Mouse (Mus musculus): ENCODE data around the gene Cnp. TPM values are rescaled to one million over a fixed set of nuclear protein-coding genes. Genes with fewer than 3 reads are reported as not detected.
A peak's percentile ranks its signal among the peaks of the same experiment; 100 is the strongest.

Gene Cnp
- polyA plus RNA-seq, 1 experiment from 2014 or later = 28.0 TPM

- no peak overlapping the region for H3K4me2 ChIP-seq
- no peak for ATAC-seq (ENCODE audit: insufficient number of reproducible peaks, insufficient read depth, low FRiP score, low TSS enrichment, low read depth)
- no peak overlapping the region for H3K9ac ChIP-seq
- no peaks in the 10 kb centered on the region for H3K27me3 ChIP-seq
- H3K4me3 ChIP-seq = no peak overlapping the region
- no peaks in the 10 kb centered on the region for H3K4me1 ChIP-seq
- WGBS = 46% methylated on average over 7 of the region's 7 CpGs
- no peaks in the 10 kb centered on the region for H3K36me3 ChIP-seq
- no peaks in the 10 kb centered on the region for H3K9me3 ChIP-seq
- H3K27ac ChIP-seq = no peak overlapping the region
Measured at GRCm38 (mm10) chr11:100559476-100559875, 15.2 kb upstream of the Cnp start.

- Histone ChIP-seq H3K4me2 (no peak overlapping the region), H3K27me3 (no peaks in the 10 kb centered on the region), H3K9me3 (no peaks in the 10 kb centered on the region), H3K36me3 (no peaks in the 10 kb centered on the region), H3K4me1 (no peaks in the 10 kb centered on the region), H3K9ac (no peak overlapping the region), H3K27ac (no peak overlapping the region), H3K4me3 (no peak overlapping the region)
- 58% methylated on average over 5 of the region's 5 CpGs for WGBS
- ATAC-seq (ENCODE audit: insufficient number of reproducible peaks, insufficient read depth, low FRiP score, low TSS enrichment, low read depth) = no peak
Measured at GRCm38 (mm10) chr11:100561748-100562147, 13.0 kb upstream of the Cnp start.

- Histone ChIP-seq H3K36me3 (no peaks in the 10 kb centered on the region), H3K27me3 (no peaks in the 10 kb centered on the region), H3K4me2 (no peak overlapping the region), H3K27ac (no peak overlapping the region), H3K4me3 (no peak overlapping the region), H3K4me1 (no peaks in the 10 kb centered on the region), H3K9ac (no peak overlapping the region), H3K9me3 (no peaks in the 10 kb centered on the region)
- WGBS = 75% methylated on average over 15 of the region's 15 CpGs
- no peak for ATAC-seq (ENCODE audit: insufficient number of reproducible peaks, insufficient read depth, low FRiP score, low TSS enrichment, low read depth)
Measured at GRCm38 (mm10) chr11:100564297-100564696, 10.4 kb upstream of the Cnp start.

GRCm38 (mm10) chr11:100564703-100565102 lies 10.0 kb upstream of the Cnp start:
- WGBS = 89% methylated on average over 6 of the region's 6 CpGs
- Histone ChIP-seq H3K4me3 (no peak overlapping the region), H3K4me1 (no peaks in the 10 kb centered on the region), H3K36me3 (no peaks in the 10 kb centered on the region), H3K27me3 (no peaks in the 10 kb centered on the region), H3K9me3 (no peaks in the 10 kb centered on the region), H3K4me2 (no peak overlapping the region), H3K27ac (no peak overlapping the region), H3K9ac (no peak overlapping the region)
- no peak for ATAC-seq (ENCODE audit: insufficient number of reproducible peaks, insufficient read depth, low FRiP score, low TSS enrichment, low read depth)

- Histone ChIP-seq H3K27me3 (peaks cover 14% of the 10 kb centered on the region), H3K4me3 (no peak overlapping the region), H3K9ac (no peak overlapping the region), H3K36me3 (no peaks in the 10 kb centered on the region), H3K27ac (no peak overlapping the region), H3K4me1 (peaks cover 10% of the 10 kb centered on the region), H3K9me3 (no peaks in the 10 kb centered on the region), H3K4me2 (no peak overlapping the region)
- ATAC-seq (ENCODE audit: insufficient number of reproducible peaks, insufficient read depth, low FRiP score, low TSS enrichment, low read depth) = no peak
- WGBS = 75% methylated on average over 5 of the region's 5 CpGs
Measured at GRCm38 (mm10) chr11:100567229-100567628, 7.5 kb upstream of the Cnp start.

GRCm38 (mm10) chr11:100567815-100568245 lies 6.9 kb upstream of the Cnp start:
- H3K36me3 ChIP-seq = no peaks in the 10 kb centered on the region
- H3K9ac ChIP-seq = no peak overlapping the region
- no peak overlapping the region for H3K4me2 ChIP-seq
- peaks cover 14% of the 10 kb centered on the region for H3K27me3 ChIP-seq
- ATAC-seq (ENCODE audit: insufficient number of reproducible peaks, insufficient read depth, low FRiP score, low TSS enrichment, low read depth) = no peak
- no peaks in the 10 kb centered on the region for H3K9me3 ChIP-seq
- H3K4me3 ChIP-seq = no peak overlapping the region
- 56% methylated on average over 9 of the region's 9 CpGs for WGBS
- no peak overlapping the region for H3K27ac ChIP-seq
- H3K4me1 ChIP-seq = peaks cover 10% of the 10 kb centered on the region

- Histone ChIP-seq H3K4me1 (peaks cover 10% of the 10 kb centered on the region), H3K36me3 (no peaks in the 10 kb centered on the region), H3K4me3 (no peak overlapping the region), H3K4me2 (no peak overlapping the region), H3K27me3 (peaks cover 14% of the 10 kb centered on the region), H3K9me3 (no peaks in the 10 kb centered on the region), H3K27ac (no peak overlapping the region), H3K9ac (peak overlapping the region; percentile 21; the same call in 1 of the 2 replicates)
- WGBS = 78% methylated on average over 8 of the region's 8 CpGs
- no peak for ATAC-seq (ENCODE audit: insufficient number of reproducible peaks, insufficient read depth, low FRiP score, low TSS enrichment, low read depth)
Measured at GRCm38 (mm10) chr11:100568692-100569091, 6.0 kb upstream of the Cnp start.

- H3K27me3 ChIP-seq = peaks cover 14% of the 10 kb centered on the region
- WGBS = 60% methylated on average over 9 of the region's 9 CpGs
- no peak for ATAC-seq (ENCODE audit: insufficient number of reproducible peaks, insufficient read depth, low FRiP score, low TSS enrichment, low read depth)
Measured at GRCm38 (mm10) chr11:100569789-100570188, 4.9 kb upstream of the Cnp start.

GRCm38 (mm10) chr11:100570430-100571201 lies 4.1 kb upstream of the Cnp start:
- Histone ChIP-seq H3K36me3 (no peaks in the 10 kb centered on the region), H3K27me3 (peaks cover 14% of the 10 kb centered on the region), H3K9ac (peak overlapping the region; percentile 51; the same call in 1 of the 2 replicates), H3K4me3 (peak overlapping the region; percentile 8; the same call in 1 of the 2 replicates), H3K4me1 (peaks cover 15% of the 10 kb centered on the region), H3K27ac (no peak overlapping the region), H3K4me2 (peak overlapping the region; percentile 50), H3K9me3 (no peaks in the 10 kb centered on the region)
- ATAC-seq (ENCODE audit: insufficient number of reproducible peaks, insufficient read depth, low FRiP score, low TSS enrichment, low read depth) = no peak
- WGBS = 9% methylated on average over 8 of the region's 8 CpGs

More at GRCm38 (mm10) chr11:100569789-100570188, 4.9 kb upstream of the Cnp start:
- Histone ChIP-seq H3K27ac (no peak overlapping the region), H3K4me1 (peaks cover 10% of the 10 kb centered on the region), H3K9ac (no peak overlapping the region), H3K9me3 (no peaks in the 10 kb centered on the region), H3K4me3 (no peak overlapping the region), H3K4me2 (no peak overlapping the region), H3K36me3 (no peaks in the 10 kb centered on the region)

- Histone ChIP-seq H3K4me2 (peak overlapping the region; percentile 50), H3K4me1 (peaks cover 21% of the 10 kb centered on the region), H3K9ac (peak overlapping the region; percentile 51; the same call in 1 of the 2 replicates), H3K36me3 (0 out of 2 replicates have a peak, but pooled peaks cover 1% of the 10 kb centered on the region), H3K4me3 (peak overlapping the region; percentile 8; the same call in 1 of the 2 replicates), H3K27me3 (peaks cover 14% of the 10 kb centered on the region), H3K9me3 (no peaks in the 10 kb centered on the region), H3K27ac (no peak overlapping the region)
- no peak for ATAC-seq (ENCODE audit: insufficient number of reproducible peaks, insufficient read depth, low FRiP score, low TSS enrichment, low read depth)
- 9% methylated on average over 16 of the region's 16 CpGs for WGBS
Measured at GRCm38 (mm10) chr11:100571202-100571567, 3.5 kb upstream of the Cnp start.

- Histone ChIP-seq H3K27me3 (peaks cover 14% of the 10 kb centered on the region), H3K36me3 (peaks cover 19% of the 10 kb centered on the region), H3K27ac (peak overlapping the region; percentile 74), H3K4me2 (peak overlapping the region; percentile 76), H3K4me1 (peaks cover 30% of the 10 kb centered on the region), H3K9ac (no peak overlapping the region), H3K9me3 (no peaks in the 10 kb centered on the region), H3K4me3 (peak overlapping the region; percentile 64)
- no peak for ATAC-seq (ENCODE audit: insufficient number of reproducible peaks, insufficient read depth, low FRiP score, low TSS enrichment, low read depth)
- 86% methylated on average over 3 of the region's 3 CpGs for WGBS
Measured at GRCm38 (mm10) chr11:100574188-100574587, 516 bp upstream of the Cnp start.

- Histone ChIP-seq H3K4me1 (peaks cover 30% of the 10 kb centered on the region), H3K27ac (peak overlapping the region; percentile 74)
- no peak for ATAC-seq (ENCODE audit: insufficient number of reproducible peaks, insufficient read depth, low FRiP score, low TSS enrichment, low read depth)
Measured at GRCm38 (mm10) chr11:100575484-100575855, 766 bp downstream of the Cnp start.

More at GRCm38 (mm10) chr11:100575484-100575855, 766 bp downstream of the Cnp start:
- H3K27me3 ChIP-seq = peaks cover 14% of the 10 kb centered on the region
- peak overlapping the region; percentile 76 for H3K4me2 ChIP-seq
- H3K36me3 ChIP-seq = peaks cover 32% of the 10 kb centered on the region
- 44% methylated on average over 2 of the region's 2 CpGs for WGBS
- peak overlapping the region; percentile 64 for H3K4me3 ChIP-seq
- peak overlapping the region; percentile 74 for H3K9ac ChIP-seq
- H3K9me3 ChIP-seq = no peaks in the 10 kb centered on the region

Measured in embryonic facial prominence, embryonic 13.5 days (tissue).